Mouse (Mus musculus): ENCODE data around the gene Gm42906.

Gm42906 gene

GRCm38 (mm10) chr5:151428113-151428756, at the start of gene Gm42906:
Gene Gm42906 (minus strand): TSS chr5:151428163.
- no peak for DNase-seq

DNA sequence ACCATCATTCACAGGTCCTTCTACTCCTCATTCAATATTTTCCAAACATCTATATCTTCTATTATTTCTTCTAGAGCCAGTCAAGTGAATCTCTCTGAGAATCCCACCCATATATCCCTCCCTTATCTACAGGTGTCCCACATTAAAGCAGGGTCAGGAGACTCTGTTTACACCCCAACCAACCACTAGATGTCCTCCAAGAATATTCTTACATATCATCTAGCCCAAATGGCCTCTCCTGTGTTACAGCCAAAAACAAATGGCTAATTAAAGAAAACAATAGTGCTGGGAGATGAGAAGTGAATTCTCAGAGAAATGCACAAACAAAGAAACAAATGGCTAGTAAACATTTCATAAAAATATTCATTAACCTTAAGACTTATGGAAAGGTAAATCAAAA, 17.7 kb upstream of the Gm42906 start:
- DNase-seq, result no peak

- no peak for DNase-seq
Measured at GRCm38 (mm10) chr5:151435106-151435505, 7.1 kb upstream of the Gm42906 start.

GRCm38 (mm10) chr5:151426466-151426865, 1.5 kb downstream of the Gm42906 start:
- DNase-seq, result no peak

- no peak for DNase-seq
Measured at GRCm38 (mm10) chr5:151422692-151423091, 5.3 kb downstream of the Gm42906 start.

GRCm38 (mm10) chr5:151421859-151422258, 6.1 kb downstream of the Gm42906 start:
- DNase-seq, result no peak

GRCm38 (mm10) chr5:151418551-151418950, 9.4 kb downstream of the Gm42906 start:
- DNase-seq, result no peak

DNA sequence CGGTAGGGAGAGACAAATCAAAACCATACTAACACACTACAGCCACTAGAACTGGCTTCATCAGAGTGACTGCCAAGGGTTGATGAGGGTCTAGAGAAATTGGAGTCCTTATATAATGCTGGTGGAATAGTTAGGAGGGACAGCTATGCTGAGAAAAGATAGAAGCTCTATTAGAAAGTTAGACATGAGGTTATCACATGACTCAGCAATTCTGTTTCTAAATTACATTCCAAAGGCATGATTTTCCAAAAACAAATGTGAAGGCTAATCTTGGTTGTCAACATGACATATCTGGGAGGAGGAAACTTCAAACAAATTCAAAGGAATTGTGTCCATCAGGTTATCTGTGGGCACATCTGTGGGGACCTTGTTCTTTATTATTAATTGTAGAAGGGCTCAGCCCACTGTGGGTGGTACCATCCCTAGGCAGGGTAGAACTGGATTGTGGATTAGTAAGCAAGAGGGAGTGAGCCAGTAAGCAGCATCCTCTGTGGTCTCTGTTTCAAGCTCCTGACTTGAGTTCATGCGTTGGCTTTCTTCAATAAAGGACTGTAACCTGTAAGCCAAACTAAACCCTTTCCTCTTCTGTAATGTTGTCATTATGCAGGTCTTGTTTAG, 10.4 kb downstream of the Gm42906 start:
- DNase-seq, result no peak

DNA sequence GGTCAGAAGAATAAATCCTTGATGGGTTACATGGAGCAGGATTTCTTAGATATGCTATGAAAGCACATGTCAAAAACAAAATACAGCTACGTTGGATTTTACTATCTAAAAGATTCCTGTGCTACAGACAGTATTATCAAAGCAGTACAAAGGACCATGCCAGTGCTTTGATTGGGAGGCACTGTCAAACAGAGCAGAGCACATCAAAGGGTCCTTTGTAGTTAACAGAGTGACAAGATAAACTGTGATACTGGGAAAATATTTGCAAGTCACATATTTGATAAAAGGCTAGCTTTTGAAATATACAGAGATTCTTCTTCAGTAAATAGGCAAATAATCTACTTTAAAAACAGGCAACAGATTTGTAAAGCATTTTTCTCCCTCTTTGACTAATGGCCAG, 11.0 kb downstream of the Gm42906 start:
- DNase-seq, result no peak

DNA sequence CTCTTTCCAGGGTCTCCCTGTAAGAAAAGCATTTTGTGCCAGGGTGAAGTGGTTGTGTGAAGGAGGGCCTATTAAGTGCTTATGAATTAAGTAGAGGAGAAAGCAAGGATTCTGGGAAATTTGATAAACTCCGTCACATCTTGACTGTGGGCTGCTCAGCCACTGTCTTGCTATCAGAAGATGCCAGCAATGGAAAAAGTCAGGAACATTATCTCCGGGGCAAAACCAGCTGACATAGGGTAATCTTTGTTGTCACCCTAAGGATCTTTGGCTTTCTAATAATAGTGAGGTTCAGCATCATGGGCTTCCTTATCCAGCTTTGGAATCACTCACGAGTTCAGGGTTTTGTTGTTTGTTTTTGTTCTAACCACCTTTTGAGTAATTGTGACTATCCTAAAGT, 14.3 kb downstream of the Gm42906 start:
- no peak for DNase-seq

GRCm38 (mm10) chr5:151412666-151413463, 15.1 kb downstream of the Gm42906 start:
- no peak for DNase-seq

DNA sequence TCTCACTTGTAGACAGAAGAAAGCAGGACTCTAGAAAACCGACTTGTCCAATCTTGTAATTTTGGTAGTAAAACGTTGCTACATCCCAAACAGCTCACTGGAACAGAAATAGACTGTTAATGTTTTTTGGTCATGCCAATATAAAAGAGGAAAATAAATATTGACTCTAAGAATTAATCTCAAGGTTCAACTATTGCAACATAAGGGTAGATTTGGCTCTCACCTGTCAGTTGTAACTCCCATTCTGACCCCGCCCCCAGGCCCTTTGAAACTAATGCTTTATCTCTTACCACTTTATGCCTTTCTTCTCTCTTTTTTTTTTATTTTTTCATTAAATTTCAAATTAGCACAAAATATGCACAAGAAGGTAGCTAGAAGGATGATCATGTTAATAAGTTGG, 18.0 kb downstream of the Gm42906 start:
- DNase-seq, result no peak

DNA sequence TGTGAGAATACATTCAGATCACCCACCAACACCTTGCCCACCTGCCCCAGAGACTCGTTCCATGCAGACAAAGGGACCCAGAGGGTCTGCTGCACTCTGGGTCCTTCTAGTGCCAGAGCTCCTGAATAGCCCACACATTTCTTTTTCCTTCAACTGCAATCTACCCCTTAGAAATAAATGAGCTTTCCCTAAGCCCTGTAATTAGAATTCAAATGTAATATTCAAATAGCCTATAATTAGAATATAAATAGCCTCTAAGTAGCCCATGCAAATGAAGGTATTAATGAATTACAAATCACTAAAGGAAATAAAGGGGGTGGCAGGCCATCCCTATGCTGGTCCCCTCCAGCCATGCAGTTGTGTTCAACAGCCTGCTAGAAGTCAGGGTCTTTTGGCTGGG, 18.7 kb downstream of the Gm42906 start:
- DNase-seq, result no peak

DNA sequence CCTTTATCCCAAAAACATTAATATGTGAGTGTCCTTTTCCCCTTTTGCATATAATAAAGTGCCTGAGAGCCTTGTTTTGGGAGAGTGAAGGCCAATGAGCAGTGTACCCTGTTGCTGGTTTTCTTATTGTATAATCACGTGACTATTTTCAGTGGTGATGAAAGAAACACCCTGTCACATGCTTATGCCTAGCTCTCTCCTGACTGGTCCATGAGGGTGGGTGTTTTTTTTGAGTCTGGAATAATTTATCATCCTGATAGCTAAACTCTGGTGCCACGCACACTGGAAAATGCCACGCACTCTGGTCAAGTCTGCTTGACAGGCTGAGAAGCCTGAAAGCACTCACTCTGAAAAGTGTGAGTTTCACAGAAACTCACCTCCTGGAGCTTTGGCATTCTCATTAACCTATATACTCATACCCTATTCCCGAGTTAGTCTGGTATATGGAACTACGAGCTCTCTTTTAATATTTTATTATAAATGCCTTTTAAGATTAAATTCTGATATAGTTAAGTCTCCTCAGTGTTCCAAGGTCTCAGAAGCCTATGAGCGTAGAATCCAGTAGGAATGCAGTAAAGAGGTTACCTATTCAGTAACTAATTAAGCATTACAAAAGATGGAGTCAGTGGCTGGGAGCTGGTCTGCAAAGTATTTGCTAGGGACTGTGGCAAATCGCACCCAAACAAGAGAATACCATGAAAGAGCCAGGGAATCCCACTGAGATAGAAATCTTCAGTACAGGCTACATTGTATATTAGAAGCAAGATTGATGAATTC, 19.7 kb downstream of the Gm42906 start:
- DNase-seq, result no peak

DNA sequence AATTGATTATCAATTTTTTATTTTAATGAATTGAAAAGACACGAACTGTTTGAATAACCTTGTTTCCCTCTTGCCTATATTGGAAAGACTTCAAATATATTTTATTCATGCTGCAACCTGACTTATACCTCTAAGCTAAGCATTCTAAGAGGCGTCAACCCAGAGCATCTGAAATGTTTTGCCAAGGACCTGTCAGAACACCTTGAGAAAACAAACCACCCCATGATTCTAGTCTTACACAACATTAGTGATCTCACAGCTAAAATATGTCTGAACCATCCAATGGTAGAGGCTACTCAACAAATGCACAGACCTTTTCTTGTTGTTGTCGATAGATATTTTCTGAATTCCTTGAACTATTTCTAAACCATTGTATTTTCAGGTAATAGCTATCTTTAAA, 20.5 kb downstream of the Gm42906 start:
- no peak for DNase-seq

- no peak for DNase-seq
Measured at GRCm38 (mm10) chr5:151406276-151406675, 21.7 kb downstream of the Gm42906 start.

GRCm38 (mm10) chr5:151405314-151405903, 22.6 kb downstream of the Gm42906 start:
- DNase-seq, result no peak

DNA sequence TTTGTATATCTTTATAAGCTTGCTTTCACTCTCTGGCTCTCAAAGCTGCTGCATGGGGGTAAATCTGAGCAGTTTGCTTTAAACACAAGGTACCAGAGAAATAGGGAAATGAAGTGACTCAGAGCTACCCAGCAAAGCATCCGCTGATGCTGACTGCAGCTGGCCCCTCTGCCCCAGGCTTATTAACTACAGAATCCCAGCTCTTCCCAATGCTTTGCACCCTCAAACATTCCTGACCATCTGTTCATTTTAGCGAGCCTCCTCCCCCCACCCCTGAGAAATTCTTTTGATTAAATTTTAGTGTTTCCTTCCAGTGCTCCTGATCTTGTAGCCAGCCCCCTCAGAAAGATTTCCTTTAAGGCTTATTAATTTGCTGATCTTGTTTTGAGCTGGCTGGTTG, 24.4 kb downstream of the Gm42906 start:
- no peak for DNase-seq

GRCm38 (mm10) chr5:151400557-151400944, 27.4 kb downstream of the Gm42906 start:
- DNase-seq, result no peak

GRCm38 (mm10) chr5:151399918-151400556, 27.9 kb downstream of the Gm42906 start:
- DNase-seq, result peak; percentile 1

DNA sequence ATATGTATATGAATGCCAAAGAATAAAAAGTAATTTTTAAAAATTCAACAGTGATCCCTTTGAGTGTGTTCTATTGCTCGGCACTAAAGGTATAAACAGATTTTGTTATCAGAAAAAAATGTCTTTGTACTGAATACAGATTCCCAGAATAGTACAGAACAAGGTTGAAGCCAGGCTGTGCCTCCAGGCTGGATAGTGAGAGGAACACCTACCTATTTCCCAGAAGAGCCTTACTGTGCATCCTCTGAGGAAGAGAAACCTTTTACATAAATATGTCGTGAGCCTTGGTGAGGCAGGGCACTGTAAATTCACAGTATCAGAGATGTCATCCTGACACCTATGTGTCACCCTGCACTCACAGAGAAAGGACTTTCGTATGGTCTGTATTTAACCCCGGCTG, 31.8 kb downstream of the Gm42906 start:
- no peak for DNase-seq

- DNase-seq, result no peak
Measured at GRCm38 (mm10) chr5:151394690-151395089, 33.3 kb downstream of the Gm42906 start.

Data from B cell, adult 2 months (primary cell).